In the genomic region with DNA sequence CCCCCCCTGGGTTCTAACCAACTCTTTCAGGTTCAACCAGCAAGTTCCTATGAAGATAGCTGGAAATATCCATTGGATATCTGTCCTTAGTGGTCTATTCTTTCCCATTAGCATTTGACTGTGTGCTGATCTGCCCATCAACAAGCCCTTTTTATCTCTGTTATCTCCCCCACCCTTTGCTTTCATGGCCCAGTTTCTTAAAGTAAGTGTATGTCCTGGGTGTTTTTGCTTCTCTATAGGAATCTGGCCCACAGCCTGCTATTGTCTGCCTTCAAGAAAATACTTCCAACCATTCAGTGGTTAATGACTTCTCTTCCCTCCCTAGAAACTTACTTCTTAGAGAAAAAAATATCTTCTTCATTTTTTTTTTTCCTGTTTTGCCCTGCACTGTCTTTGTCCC, we compare ENCODE assay signal across 24 mouse cellular contexts.
"Had no signal": no experiment of that assay in that cellular context is flagged by ENCODE, and none has a peak within 500 bp of the region (broad histone marks: within the 10 kb centered on the region; RNA-seq: fewer than 3 reads in every experiment).

No protein-coding gene starts in this region.

- H3K27ac ChIP-seq: embryonic facial prominence, embryonic 10.5 days; embryonic facial prominence, embryonic 12.5 days; embryonic facial prominence, embryonic 13.5 days; embryonic facial prominence, embryonic 15.5 days; forebrain, embryonic 10.5 days; forebrain, embryonic 12.5 days; forebrain, embryonic 13.5 days; forebrain, embryonic 15.5 days; gastrocnemius, adult 2 months; heart, adult 2 months; heart, embryonic 10.5 days had no signal

- H3K9me3 ChIP-seq: embryonic facial prominence, embryonic 10.5 days; embryonic facial prominence, embryonic 12.5 days; embryonic facial prominence, embryonic 13.5 days; embryonic facial prominence, embryonic 15.5 days; forebrain, embryonic 10.5 days; forebrain, embryonic 12.5 days; forebrain, embryonic 13.5 days; forebrain, embryonic 15.5 days; heart, embryonic 10.5 days; heart, embryonic 12.5 days had no signal

- DNase-seq: cerebellum, adult 9-11 months; cerebellum, postnatal 10 days; cerebellum, postnatal 25 days; embryo, embryonic 11 days; forebrain, postnatal 0 days; gastrocnemius, adult 2 months; gastrocnemius, postnatal 10 days; gastrocnemius, postnatal 14 days; gastrocnemius, postnatal 25 days; gastrocnemius, postnatal 36 days; heart, adult 11 months; heart, adult 18-20 months; heart, adult 2 months had no signal

- H3K36me3 ChIP-seq: embryonic facial prominence, embryonic 10.5 days; embryonic facial prominence, embryonic 12.5 days; embryonic facial prominence, embryonic 13.5 days; embryonic facial prominence, embryonic 15.5 days; forebrain, embryonic 10.5 days; forebrain, embryonic 12.5 days; forebrain, embryonic 15.5 days; heart, embryonic 10.5 days; heart, embryonic 12.5 days had no signal

- H3K4me3 ChIP-seq: embryonic facial prominence, embryonic 10.5 days; embryonic facial prominence, embryonic 12.5 days; embryonic facial prominence, embryonic 13.5 days; embryonic facial prominence, embryonic 15.5 days; erythroblast, embryonic 14.5 days; forebrain, embryonic 10.5 days; forebrain, embryonic 12.5 days; forebrain, embryonic 13.5 days; forebrain, embryonic 15.5 days; gastrocnemius, adult 2 months; heart, adult 2 months; heart, embryonic 10.5 days; heart, embryonic 12.5 days had no signal

- H3K4me1 ChIP-seq: embryonic facial prominence, embryonic 10.5 days; embryonic facial prominence, embryonic 12.5 days; embryonic facial prominence, embryonic 13.5 days; embryonic facial prominence, embryonic 15.5 days; forebrain, embryonic 10.5 days; forebrain, embryonic 12.5 days; forebrain, embryonic 13.5 days; forebrain, embryonic 15.5 days; heart, embryonic 10.5 days; heart, embryonic 12.5 days had no signal

- H3K9ac ChIP-seq: embryonic facial prominence, embryonic 12.5 days; embryonic facial prominence, embryonic 13.5 days; embryonic facial prominence, embryonic 15.5 days; forebrain, embryonic 12.5 days; forebrain, embryonic 13.5 days; forebrain, embryonic 15.5 days; forebrain, postnatal 0 days; heart, embryonic 12.5 days had no signal
